Mouse (Mus musculus): ENCODE data around the gene Stip1.

DNA sequence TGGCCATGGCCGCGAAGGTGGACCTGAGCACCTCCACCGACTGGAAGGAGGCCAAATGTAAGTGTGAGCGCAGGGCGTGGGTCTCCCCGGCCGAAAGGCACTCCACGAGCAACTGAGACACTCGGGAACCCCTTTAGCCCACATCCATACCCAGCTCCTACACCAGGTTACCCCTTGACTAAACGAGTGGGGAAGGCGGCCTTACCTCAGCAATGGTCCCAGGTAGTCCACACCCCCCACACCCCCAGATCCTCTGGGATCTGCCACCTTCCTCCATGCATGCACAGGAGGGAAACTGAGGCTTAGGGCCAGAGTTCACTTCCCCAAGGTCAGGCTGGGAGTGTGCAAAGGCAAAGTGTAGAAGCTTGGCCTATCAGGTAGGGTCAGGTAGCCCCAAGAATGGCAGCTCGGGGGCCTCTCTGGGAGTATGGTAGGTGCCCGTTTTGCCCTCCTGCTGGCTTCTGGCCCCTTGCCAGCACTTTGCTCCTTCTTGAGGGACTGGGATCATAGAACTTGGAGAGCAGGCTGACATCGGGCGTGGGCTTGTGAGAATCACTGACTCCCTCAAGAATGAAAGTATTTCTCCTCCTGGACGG lies 17.5 kb upstream of the Stip1 start:
- no peak for TF ChIP-seq CTCF (IDR thresholded peaks at IDR 0.05 in 2 of 3, conservative IDR thresholded peaks at IDR 0.05 in 1 of 3; ENCODE audit: control insufficient read depth in 1 of 3, insufficient read depth in 1 of 3, low read depth in 2 of 3, low read length in 3 of 3, poor library complexity in 1 of 3, severe bottlenecking in 1 of 3)
- TF ChIP-seq SIN3A (IDR thresholded peaks at IDR 0.05; ENCODE audit: low read length) = no peak; the same call in 1 of the 2 replicates
- no peak for TF ChIP-seq JUND (IDR thresholded peaks at IDR 0.05; ENCODE audit: low read depth, low read length)
- no peak for TF ChIP-seq MEF2A (IDR thresholded peaks at IDR 0.05; ENCODE audit: extremely low read depth, insufficient replicate concordance, low read depth, low read length, poor library complexity, severe bottlenecking)
- TF ChIP-seq POLR2A (IDR thresholded peaks at IDR 0.05; ENCODE audit: control insufficient read depth in 1 of 2, insufficient read depth in 1 of 2, low read depth in 1 of 2, low read length in 2 of 2, poor library complexity in 1 of 2) = no peak
- TF ChIP-seq GATA1 (IDR thresholded peaks at IDR 0.05; ENCODE audit: low read depth, low read length) = no peak
- no peak for TF ChIP-seq HCFC1 (IDR thresholded peaks at IDR 0.05; ENCODE audit: low read depth, low read length)
- no peak for TF ChIP-seq RAD21 (IDR thresholded peaks at IDR 0.05; ENCODE audit: low read depth, low read length)
- TF ChIP-seq POLR2AphosphoS5 (IDR thresholded peaks at IDR 0.05; ENCODE audit: borderline replicate concordance, low read depth, low read length) = no peak
- no peak for TF ChIP-seq NELFE (IDR thresholded peaks at IDR 0.05; ENCODE audit: low read depth, low read length)
- TF ChIP-seq USF1 (IDR thresholded peaks at IDR 0.05; ENCODE audit: low read depth, low read length) = no peak
